Mouse (Mus musculus): ENCODE results near the gene Lrrc8e.
A peak's percentile ranks its signal among the peaks of the same experiment; 100 is the strongest.

Lrrc8e gene

GRCm38 (mm10) chr8:4256911-4257310 lies 30.3 kb downstream of the Lrrc8e start:
- DNase-seq (ENCODE audit: low read depth, low spot score): no peak

DNA sequence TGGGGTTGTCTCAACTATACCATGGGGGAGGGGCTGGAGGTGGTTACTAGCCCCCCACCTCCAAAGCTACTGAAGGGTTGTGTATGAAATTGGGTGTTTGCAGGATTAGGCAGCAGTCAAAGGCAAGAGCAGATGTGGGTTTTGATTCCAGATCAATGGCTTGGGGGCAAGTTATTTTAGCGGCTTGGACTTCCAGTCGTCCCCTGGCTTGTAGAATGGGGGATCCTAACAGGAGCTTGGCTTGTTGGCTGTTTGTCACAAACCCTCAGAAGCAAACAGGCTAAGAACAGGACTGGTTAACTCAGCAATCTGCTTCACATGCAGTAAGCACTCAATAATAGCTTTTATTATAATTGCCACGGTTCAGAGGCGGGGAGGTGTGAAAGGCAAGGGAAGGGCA lies 30.7 kb downstream of the Lrrc8e start:
- no peak for DNase-seq (ENCODE audit: low read depth, low spot score)

DNA sequence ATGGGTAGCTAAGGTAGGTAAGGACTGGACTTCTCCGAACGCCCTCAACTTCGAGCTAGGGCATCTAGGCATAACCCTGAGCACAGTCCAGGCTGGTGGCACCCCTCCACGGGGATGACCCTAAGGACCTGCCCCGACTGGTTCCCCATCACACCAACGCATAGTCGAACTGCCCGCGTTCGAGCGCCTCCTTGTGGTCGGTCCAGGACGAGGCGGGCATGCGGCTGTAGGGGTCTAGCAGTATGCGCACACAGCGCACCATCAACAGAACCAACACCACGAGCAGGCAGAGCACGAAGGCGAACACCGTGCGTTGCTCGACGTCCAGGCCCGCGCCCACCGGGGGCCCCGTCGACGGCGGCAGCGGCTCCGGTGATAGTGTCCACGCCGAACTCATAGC lies 31.6 kb downstream of the Lrrc8e start:
- DNase-seq (ENCODE audit: low read depth, low spot score): peak; percentile 69

DNA sequence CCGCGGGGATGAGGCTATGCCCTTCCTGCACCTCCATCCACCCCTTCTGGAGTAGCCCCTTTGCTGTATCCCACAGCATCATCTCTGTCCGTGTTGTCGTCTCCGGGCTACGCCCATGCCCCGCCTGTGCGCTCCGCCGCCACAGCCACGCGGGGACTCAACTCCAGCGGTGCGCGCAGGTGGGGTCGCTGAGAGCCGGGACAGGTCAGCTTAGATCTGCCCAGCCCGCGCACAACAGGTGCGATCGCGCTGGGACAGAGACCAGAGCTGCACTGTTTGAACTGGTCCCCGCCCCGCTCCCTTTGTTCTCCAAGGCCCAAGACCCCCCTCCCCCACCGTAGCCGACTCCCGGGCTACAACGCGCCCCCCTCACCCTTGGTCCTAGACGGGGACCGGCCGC lies 32.1 kb downstream of the Lrrc8e start:
- DNase-seq (ENCODE audit: low read depth, low spot score): peak; percentile 67

DNA sequence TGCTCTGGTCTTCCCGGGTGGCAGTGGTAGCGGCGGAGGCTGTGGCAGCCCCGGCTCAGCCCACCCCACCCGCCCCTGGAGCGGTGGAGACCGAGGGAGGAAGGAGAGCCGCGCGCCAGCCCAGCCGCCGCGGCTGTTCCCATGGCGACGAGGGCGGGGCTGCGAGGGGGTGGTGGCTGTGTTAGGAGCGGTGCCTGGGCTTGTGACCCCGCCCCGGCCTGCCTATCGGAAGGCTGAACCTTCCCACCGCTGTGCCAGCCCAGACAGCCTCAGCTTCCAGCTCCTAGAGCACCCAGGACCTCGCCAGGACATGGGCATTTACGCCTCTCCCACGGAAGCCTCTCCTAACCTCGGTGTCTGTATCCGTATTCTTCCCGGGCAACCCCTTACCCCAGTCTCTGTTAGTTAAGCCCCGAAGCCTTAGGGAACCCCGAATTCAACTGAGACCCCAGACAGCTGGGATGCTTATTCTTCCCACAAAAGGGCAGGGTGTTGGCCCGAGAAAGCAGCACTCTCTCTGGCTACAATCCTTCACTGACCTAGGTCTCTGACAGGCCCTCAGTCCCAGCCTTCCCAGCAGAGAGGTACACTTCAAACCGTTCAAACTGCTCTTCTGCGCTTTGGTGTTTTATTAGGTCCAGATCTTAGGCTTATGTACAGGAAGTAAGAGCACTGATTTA lies 32.6 kb downstream of the Lrrc8e start, which contains the start of gene Ctxn1:
Gene Ctxn1, minus strand, starts transcription at position 150 of the 680 bp plus-strand sequence.
- peak; percentile 90 for DNase-seq (ENCODE audit: low read depth, low spot score)

DNA sequence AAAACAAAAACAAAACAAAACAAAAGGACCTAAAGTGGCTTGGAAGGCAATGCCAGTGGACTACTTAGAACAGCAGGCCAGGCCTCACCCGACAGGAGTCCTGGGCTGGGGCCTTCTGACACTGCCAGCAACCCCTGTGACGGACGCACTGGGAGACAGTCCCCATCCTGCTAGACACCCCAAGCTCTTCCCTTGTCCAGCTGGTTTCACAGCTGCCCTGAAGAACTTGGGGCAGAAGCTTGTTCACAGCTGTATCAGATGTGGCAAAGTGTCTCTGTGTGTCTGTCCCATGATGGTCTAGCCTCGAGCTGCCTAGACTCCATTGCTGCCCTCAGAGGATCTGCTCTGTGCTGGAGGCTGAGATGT lies 33.2 kb downstream of the Lrrc8e start:
- no peak for DNase-seq (ENCODE audit: low read depth, low spot score)

DNA sequence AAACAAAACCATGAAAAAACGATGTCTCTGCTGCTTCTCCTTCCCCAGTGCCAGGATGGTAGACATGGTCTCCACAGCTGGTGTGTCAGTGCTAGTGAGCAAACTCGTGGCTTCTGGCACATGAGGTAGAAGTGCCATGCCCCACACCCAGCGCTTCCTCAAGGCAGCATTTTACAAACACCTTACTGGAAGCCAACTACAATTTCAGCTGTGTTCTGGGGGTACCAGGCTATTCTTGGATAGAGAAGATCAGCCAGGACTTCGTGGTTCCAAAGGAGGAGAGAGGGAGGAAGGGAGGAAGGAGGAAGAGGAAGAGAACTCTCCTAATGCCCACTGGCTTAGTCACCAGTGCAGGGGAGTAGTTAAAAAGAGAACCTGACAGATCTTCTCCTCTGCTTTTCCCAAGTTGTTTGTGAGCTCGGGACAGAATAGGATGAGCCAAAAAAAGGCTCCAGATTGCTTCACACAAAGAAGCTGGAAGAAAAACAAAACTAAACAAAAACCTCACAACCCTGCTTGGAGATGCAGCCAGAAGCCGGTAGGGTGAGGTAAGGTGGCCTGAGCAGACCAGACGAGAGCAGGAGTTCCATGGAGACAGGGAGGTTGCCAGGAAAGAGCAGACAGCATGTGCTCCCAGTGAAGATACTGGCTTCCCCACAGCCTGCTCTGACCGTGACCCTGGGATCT lies 36.6 kb downstream of the Lrrc8e start:
- no peak for DNase-seq (ENCODE audit: low read depth, low spot score)

- DNase-seq (ENCODE audit: low read depth, low spot score): no peak
Observed at GRCm38 (mm10) chr8:4265160-4265914, 38.7 kb downstream of the Lrrc8e start.

DNA sequence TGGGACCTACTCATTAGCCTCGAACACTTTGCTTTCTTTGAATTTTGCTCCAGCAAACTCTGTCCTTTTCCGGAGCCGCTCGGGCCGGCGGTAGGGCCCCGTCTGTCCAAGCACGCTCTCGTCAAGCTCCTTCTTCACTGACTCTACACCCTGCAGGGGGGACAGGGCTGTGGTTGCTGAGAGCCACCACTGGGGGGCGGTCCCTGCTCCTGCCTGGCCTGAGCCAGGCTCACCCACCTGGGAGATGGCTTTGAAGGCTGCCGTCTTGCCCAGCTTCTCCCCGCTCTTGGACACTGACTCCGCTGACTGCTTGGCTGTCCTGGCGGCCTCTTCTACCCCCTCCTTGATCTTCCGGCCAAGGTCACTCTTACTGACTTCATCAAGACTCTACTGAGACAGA lies 41.0 kb downstream of the Lrrc8e start:
- DNase-seq (ENCODE audit: low read depth, low spot score): no peak

DNA sequence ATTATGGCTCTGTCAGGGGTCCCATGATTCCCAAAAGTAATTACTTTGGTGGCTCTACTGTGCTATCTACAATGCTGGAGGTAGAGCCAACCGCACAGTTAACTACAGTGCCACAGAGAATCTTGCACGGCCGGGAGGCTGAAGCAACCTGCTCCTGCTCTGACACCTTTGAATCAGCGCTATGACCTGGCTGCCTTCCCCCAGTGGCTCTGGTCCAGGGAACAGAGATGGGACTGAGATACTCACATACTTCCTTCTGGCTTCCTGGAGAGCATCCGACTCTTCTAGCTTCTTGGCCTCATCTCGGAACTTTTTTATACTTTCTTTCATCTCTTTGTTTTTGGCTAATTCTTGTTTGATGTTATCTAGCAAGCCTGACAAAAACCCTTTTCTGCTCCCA lies 43.0 kb downstream of the Lrrc8e start:
- no peak for DNase-seq (ENCODE audit: low read depth, low spot score)

GRCm38 (mm10) chr8:4275275-4276110 lies 48.9 kb downstream of the Lrrc8e start, which contains the start of gene Timm44:
Gene Timm44 (minus strand): TSS chr8:4275913.
- DNase-seq (ENCODE audit: low read depth, low spot score): peak; percentile 97

- no peak for DNase-seq (ENCODE audit: low read depth, low spot score)
Observed at GRCm38 (mm10) chr8:4276111-4276465, 49.5 kb downstream of the Lrrc8e start.
